Mouse (Mus musculus): Measurements from ENCODE around the gene Gm37240. TPM values are rescaled to one million over a fixed set of nuclear protein-coding genes. Genes with fewer than 3 reads are reported as not detected.
"Not testable (repeated sequence)": the region's sequence is repeated elsewhere in the genome, so short reads cannot be mapped to it uniquely, and the experiment has no call there.

Gm37240 gene
- polyA plus RNA-seq, 1 experiment: not detected

GRCm38 (mm10) chr3:84665255-84666073, 1221.9 kb downstream of the Gm37240 start:
- Histone ChIP-seq H3K27ac (ENCODE audit: insufficient read depth, low read depth, low read length) (no peak overlapping the region), H3K4me1 (ENCODE audit: control insufficient read depth, insufficient read depth, low read length) (peaks cover 11% of the 10 kb centered on the region), H3K4me3 (ENCODE audit: insufficient read depth, low read depth, low read length) (peak overlapping the region; percentile 6; the same call in 1 of the 2 replicates)
- no peak for TF ChIP-seq POLR2A (IDR thresholded peaks at IDR 0.05; ENCODE audit: insufficient read depth, low read depth, low read length)
- TF ChIP-seq CTCF (IDR thresholded peaks at IDR 0.05; ENCODE audit: insufficient read depth, low read depth, low read length): no peak
- WGBS: 45% methylated on average over 21 of the region's 21 CpGs

- peaks cover 13% of the 10 kb centered on the region for H3K4me1 ChIP-seq (ENCODE audit: control insufficient read depth, insufficient read depth, low read length)
- 76% methylated on average over 8 of the region's 8 CpGs for WGBS
- no peak overlapping the region for H3K27ac ChIP-seq (ENCODE audit: insufficient read depth, low read depth, low read length)
- no peak overlapping the region for H3K4me3 ChIP-seq (ENCODE audit: insufficient read depth, low read depth, low read length)
- TF ChIP-seq POLR2A (IDR thresholded peaks at IDR 0.05; ENCODE audit: insufficient read depth, low read depth, low read length) (no peak), CTCF (IDR thresholded peaks at IDR 0.05; ENCODE audit: insufficient read depth, low read depth, low read length) (no peak)
These were observed 1222.6 kb downstream of the Gm37240 start for GRCm38 (mm10) chr3:84664686-84665085.

GRCm38 (mm10) chr3:84663858-84664257, 1223.5 kb downstream of the Gm37240 start:
- Histone ChIP-seq H3K4me1 (ENCODE audit: control insufficient read depth, insufficient read depth, low read length) (peaks cover 13% of the 10 kb centered on the region), H3K27ac (ENCODE audit: insufficient read depth, low read depth, low read length) (no peak overlapping the region), H3K4me3 (ENCODE audit: insufficient read depth, low read depth, low read length) (no peak overlapping the region)
- TF ChIP-seq CTCF (IDR thresholded peaks at IDR 0.05; ENCODE audit: insufficient read depth, low read depth, low read length) (no peak), POLR2A (IDR thresholded peaks at IDR 0.05; ENCODE audit: insufficient read depth, low read depth, low read length) (no peak)
- WGBS: 91% methylated on average over 4 of the region's 4 CpGs

- Histone ChIP-seq H3K27ac (ENCODE audit: insufficient read depth, low read depth, low read length) (no peak overlapping the region), H3K4me3 (ENCODE audit: insufficient read depth, low read depth, low read length) (no peak overlapping the region), H3K4me1 (ENCODE audit: control insufficient read depth, insufficient read depth, low read length) (peaks cover 13% of the 10 kb centered on the region)
- TF ChIP-seq POLR2A (IDR thresholded peaks at IDR 0.05; ENCODE audit: insufficient read depth, low read depth, low read length) (no peak), CTCF (IDR thresholded peaks at IDR 0.05; ENCODE audit: insufficient read depth, low read depth, low read length) (no peak)
- WGBS: 93% methylated on average over 12 of the region's 12 CpGs
These were observed 1224.2 kb downstream of the Gm37240 start for GRCm38 (mm10) chr3:84663079-84663478.

- Histone ChIP-seq H3K27ac (ENCODE audit: insufficient read depth, low read depth, low read length) (no peak overlapping the region), H3K4me3 (ENCODE audit: insufficient read depth, low read depth, low read length) (no peak overlapping the region), H3K4me1 (ENCODE audit: control insufficient read depth, insufficient read depth, low read length) (peaks cover 4% of the 10 kb centered on the region; the same call in 1 of the 2 replicates)
- TF ChIP-seq POLR2A (IDR thresholded peaks at IDR 0.05; ENCODE audit: insufficient read depth, low read depth, low read length): no peak
- no peak for TF ChIP-seq CTCF (IDR thresholded peaks at IDR 0.05; ENCODE audit: insufficient read depth, low read depth, low read length)
- 64% methylated on average over 2 of the region's 2 CpGs for WGBS
These were observed 1226.9 kb downstream of the Gm37240 start for GRCm38 (mm10) chr3:84660380-84660779.

- WGBS: 95% methylated on average over 2 of the region's 2 CpGs
- no peak for TF ChIP-seq CTCF (IDR thresholded peaks at IDR 0.05; ENCODE audit: insufficient read depth, low read depth, low read length)
- no peak for TF ChIP-seq POLR2A (IDR thresholded peaks at IDR 0.05; ENCODE audit: insufficient read depth, low read depth, low read length)
- Histone ChIP-seq H3K4me3 (ENCODE audit: insufficient read depth, low read depth, low read length) (no peak overlapping the region), H3K4me1 (ENCODE audit: control insufficient read depth, insufficient read depth, low read length) (peaks cover 12% of the 10 kb centered on the region), H3K27ac (ENCODE audit: insufficient read depth, low read depth, low read length) (no peak overlapping the region)
These were observed 1228.4 kb downstream of the Gm37240 start for GRCm38 (mm10) chr3:84658872-84659271.

DNA sequence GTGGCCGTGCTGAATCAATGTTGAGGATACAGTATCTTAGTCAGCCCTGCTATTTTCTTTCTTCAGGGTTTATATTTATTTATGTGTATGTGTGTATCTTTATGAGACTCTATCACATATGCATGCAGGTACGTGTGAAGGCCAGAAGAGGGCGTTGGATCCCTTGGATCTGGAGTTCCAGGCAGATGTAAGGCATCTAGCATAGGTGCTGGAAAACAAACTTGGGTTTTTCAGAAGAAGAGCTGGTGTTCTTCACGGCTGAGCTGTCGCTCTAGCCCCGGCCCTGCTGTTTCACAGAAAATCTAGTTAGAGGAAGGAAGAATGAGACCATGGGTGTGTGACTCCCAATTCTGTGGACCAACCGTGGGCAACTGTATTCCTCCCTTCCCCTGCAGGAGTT, 1229.3 kb downstream of the Gm37240 start:
- Histone ChIP-seq H3K4me3 (ENCODE audit: insufficient read depth, low read depth, low read length) (no peak overlapping the region), H3K4me1 (ENCODE audit: control insufficient read depth, insufficient read depth, low read length) (peaks cover 12% of the 10 kb centered on the region), H3K27ac (ENCODE audit: insufficient read depth, low read depth, low read length) (no peak overlapping the region)
- TF ChIP-seq CTCF (IDR thresholded peaks at IDR 0.05; ENCODE audit: insufficient read depth, low read depth, low read length) (no peak), POLR2A (IDR thresholded peaks at IDR 0.05; ENCODE audit: insufficient read depth, low read depth, low read length) (no peak)
- 91% methylated on average over 7 of the region's 7 CpGs for WGBS

DNA sequence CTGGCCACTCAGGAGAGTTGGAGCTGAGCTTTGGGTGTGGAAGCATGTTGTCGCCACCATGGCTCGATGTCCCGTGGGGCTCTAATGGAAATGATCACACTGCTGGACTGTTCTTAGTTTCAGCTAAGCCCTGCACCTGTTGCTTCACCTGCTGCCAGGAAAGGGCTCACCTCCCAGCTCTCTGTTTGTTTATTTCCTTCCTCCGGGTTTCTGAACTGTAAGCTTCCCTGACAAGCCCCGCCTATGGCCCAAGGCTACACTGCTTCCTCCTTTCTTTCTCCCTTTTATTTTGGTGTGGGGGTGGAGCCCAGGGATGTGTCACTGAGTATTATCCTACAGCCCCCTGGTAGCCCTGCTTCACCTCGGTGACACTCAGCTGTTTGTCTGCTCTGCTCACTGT, 1230.1 kb downstream of the Gm37240 start:
- Histone ChIP-seq H3K4me1 (ENCODE audit: control insufficient read depth, insufficient read depth, low read length) (peaks cover 12% of the 10 kb centered on the region), H3K4me3 (ENCODE audit: insufficient read depth, low read depth, low read length) (no peak overlapping the region), H3K27ac (ENCODE audit: insufficient read depth, low read depth, low read length) (no peak overlapping the region)
- WGBS: 76% methylated on average over 6 of the region's 6 CpGs
- TF ChIP-seq POLR2A (IDR thresholded peaks at IDR 0.05; ENCODE audit: insufficient read depth, low read depth, low read length) (no peak), CTCF (IDR thresholded peaks at IDR 0.05; ENCODE audit: insufficient read depth, low read depth, low read length) (no peak)

- H3K27ac ChIP-seq (ENCODE audit: insufficient read depth, low read depth, low read length); H3K4me3 ChIP-seq (ENCODE audit: insufficient read depth, low read depth, low read length): not testable (repeated sequence)
- WGBS: 63% methylated on average over 2 of the region's 2 CpGs
- H3K4me1 ChIP-seq (ENCODE audit: control insufficient read depth, insufficient read depth, low read length): peaks cover 12% of the 10 kb centered on the region
These were observed 1231.5 kb downstream of the Gm37240 start for GRCm38 (mm10) chr3:84655785-84656150.

All from olfactory bulb, adult 2 months (tissue).